Mouse (Mus musculus) embryonic fibroblast, embryonic 13.5 days (primary cell): ENCODE measurements around the gene 1700001C19Rik. TPM values are rescaled to one million over a fixed set of nuclear protein-coding genes. Genes with fewer than 3 reads are reported as not detected.
A peak's percentile ranks its signal among the peaks of the same experiment; 100 is the strongest.

ENCODE experiments used
- H3K27ac ChIP-seq: 2 replicates; pipeline ENCODE4 v1.5.1; 2012; ENCODE audit warnings: low read length, control low read depth, inconsistent platforms; ENCODE audit not compliant: insufficient read depth
- H3K4me1 ChIP-seq: 2 replicates; pipeline ENCODE4 v1.6.1; 2011; ENCODE audit warnings: low read length; ENCODE audit not compliant: control insufficient read depth, insufficient read depth
- H3K4me3 ChIP-seq: 2 replicates; pipeline ENCODE4 v1.5.1; 2011; ENCODE audit warnings: mild to moderate bottlenecking, control low read depth, low read length; ENCODE audit not compliant: insufficient read depth
- CTCF ChIP-seq: IDR thresholded peaks from 2 replicates; pipeline ENCODE4 v1.5.1; 2011; ENCODE audit warnings: mild to moderate bottlenecking, control low read depth, low read length, moderate library complexity, borderline replicate concordance; ENCODE audit not compliant: insufficient read depth
- POLR2A ChIP-seq: IDR thresholded peaks from 2 replicates; pipeline ENCODE4 v1.6.1; 2011; ENCODE audit warnings: low read depth, mild to moderate bottlenecking, control low read depth, low read length, moderate library complexity
- polyA plus RNA-seq: library from polyadenylated mRNA; stranded (reverse); fragments of >200 nt; gene quantifications from 2 replicates; pipeline ENCODE4 v1.2.4, GENCODE M21; 2011; ENCODE audit warnings: low read depth; ENCODE audit not compliant: missing spikeins, insufficient read length

The 1700001C19Rik gene
- polyA plus RNA-seq, 1 experiment = not detected

DNA sequence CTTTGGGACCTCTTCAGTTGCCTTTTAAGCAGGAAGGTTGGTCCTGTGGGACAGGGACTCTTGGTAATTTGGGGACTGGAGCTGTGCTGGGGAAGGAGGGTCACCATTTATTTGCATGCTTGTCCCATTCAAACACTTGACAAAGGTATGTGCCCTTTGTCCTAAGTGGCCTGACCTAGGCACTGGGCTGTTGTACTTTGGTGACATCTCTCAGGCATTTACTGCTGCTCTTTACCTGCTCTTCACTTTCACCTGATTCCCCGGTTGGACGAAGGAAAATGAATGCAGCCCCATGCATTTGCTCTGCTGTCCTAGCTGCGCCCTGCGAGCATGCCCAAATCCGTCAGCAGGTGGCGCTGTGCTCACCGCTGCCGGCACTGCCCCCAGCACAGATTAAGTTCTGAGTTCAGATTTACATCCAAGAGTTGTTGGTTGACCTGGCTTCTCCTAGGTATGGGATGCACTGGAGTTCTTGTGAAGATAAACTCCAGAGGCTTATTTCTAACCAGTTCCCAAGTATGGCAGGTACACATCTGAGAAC is 36.3 kb upstream of the 1700001C19Rik start:
- Histone ChIP-seq H3K4me1 (peaks cover 5% of the 10 kb centered on the region; the same call in 1 of the 2 replicates), H3K27ac (no peak overlapping the region), H3K4me3 (no peak overlapping the region)
- TF ChIP-seq CTCF = peak; percentile 93
- TF ChIP-seq POLR2A = no peak

DNA sequence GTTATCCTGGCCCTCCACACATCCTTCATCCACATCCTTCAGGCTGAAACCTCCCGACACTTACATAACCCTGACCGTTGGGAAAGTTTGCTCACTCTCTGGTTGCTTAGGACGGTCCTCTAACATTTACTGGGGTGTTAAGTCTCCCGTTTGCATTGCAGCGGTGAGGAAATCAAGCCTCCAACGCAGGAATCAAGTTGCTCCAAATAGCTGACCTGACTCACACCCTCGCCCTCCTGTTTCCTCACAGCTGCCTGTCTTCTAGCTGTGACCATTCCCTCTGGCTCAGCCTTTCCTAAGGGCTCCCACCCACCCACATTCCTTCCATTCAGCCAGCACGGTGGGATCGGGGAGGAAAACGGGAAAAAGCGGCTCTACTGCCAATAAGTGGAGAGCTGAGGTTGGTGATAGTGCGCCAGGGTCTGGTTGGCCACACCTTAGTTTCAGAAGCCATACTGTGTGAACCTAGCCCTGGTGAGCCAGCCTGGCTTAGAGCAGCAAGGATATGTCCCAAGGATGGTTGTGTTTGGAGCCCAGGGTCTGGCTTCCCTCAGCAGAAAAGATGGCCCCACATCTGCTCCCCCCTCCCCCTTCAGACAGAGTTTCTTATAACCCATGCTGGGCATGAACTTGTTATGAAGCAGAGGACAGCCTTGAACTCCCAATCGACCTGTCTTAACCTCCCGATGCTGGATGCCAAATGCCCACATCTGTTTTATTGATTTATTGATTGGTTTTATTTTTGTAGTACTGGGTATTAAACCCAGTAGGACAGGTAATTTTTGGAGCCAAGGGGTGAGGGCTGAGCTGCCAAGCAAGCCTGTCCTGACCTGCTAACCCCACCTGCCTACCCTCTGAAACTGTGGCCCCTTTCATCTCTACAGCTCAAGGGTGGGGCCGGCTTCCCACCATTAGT is 35.5 kb upstream of the 1700001C19Rik start:
- Histone ChIP-seq H3K27ac (no peak overlapping the region), H3K4me3 (no peak overlapping the region), H3K4me1 (peaks cover 5% of the 10 kb centered on the region; the same call in 1 of the 2 replicates)
- no peak for TF ChIP-seq CTCF
- no peak for TF ChIP-seq POLR2A

DNA sequence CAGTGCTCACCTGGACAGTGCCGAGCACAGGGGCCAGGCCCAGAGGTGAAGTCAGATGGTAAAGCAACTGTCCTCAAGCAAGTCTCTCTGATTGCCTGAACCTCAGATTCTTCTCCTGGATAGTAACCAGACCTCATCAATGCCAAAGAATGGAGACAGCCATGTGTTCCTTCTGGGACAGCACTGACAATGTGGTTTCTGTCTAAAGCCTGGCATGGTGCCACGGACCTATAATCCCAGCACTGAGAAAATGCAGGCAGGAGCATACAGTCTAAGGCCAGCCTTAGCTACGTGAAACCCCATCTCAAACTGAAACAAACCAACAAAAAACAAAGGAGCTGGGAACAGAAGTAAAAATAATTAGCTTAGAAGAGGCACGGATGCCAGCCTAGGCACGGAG is 33.5 kb upstream of the 1700001C19Rik start:
- Histone ChIP-seq H3K4me1 (peaks cover 5% of the 10 kb centered on the region; the same call in 1 of the 2 replicates), H3K27ac (no peak overlapping the region), H3K4me3 (no peak overlapping the region)
- TF ChIP-seq POLR2A = no peak
- TF ChIP-seq CTCF = no peak

DNA sequence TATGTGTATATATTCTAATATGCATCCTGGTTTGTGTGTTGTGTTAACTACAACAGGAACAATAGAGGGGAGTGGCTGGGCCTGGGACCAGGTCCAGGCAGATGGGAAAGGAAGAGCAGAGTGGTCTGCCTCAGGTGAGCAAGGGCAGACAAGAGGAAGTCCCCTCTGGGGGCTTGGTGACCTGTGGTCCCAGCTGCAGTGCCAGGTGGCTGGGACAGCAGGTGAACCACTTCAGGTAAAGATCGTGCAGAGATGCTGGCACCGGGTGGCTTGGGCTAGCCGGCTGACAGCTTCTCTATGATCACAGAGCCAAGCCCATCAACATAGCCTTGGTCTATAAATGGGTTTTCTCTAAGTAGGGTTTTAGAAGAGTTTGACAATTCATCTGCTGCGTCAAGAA is 32.9 kb upstream of the 1700001C19Rik start:
- H3K4me1 ChIP-seq = peaks cover 5% of the 10 kb centered on the region; the same call in 1 of the 2 replicates
- no peak overlapping the region for H3K4me3 ChIP-seq
- TF ChIP-seq POLR2A (no peak), CTCF (no peak)
- H3K27ac ChIP-seq = no peak overlapping the region

DNA sequence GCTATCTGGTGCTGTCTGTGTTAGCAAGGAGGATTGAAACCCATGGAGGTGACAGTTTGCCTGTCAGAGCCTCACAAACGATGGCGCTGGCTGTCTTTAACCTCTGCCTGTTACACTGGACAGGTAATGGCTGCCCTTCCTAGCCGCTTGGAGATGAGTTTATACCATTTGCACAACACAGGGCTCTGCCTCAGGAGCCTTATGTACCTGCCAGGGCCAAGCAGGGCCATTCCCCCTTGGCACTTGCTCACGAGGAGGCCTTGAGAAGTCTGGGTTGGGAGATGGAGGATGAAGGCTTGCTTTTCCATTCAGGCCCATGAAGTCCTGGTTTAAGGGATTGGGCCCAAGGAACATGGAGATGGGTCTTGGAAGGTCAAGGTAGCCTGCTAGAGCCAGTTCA is 32.5 kb upstream of the 1700001C19Rik start:
- TF ChIP-seq POLR2A = no peak
- TF ChIP-seq CTCF = no peak
- H3K4me3 ChIP-seq = no peak overlapping the region
- H3K27ac ChIP-seq = no peak overlapping the region
- peaks cover 5% of the 10 kb centered on the region; the same call in 1 of the 2 replicates for H3K4me1 ChIP-seq

DNA sequence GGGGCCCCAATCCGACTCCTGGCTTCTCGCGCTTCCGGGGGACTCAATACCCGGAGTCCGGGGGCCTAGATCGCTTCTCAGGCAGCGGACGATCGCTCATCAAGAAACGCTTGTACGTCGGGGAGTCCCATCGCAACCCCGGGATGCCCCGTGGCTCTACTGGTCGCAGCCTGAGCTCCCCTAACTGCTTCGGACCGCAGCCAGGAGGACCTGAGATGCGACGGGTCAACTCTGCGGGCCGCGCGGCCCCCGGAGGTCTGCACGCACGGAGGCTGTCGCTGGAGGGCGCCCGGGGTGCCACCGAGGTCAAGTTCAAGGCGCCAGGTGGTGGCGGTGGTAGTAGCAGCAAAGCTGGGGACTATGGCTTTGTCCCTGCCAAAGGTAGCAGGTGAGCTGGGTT is 31.3 kb upstream of the 1700001C19Rik start:
- H3K4me1 ChIP-seq = peaks cover 5% of the 10 kb centered on the region; the same call in 1 of the 2 replicates
- TF ChIP-seq CTCF (no peak), POLR2A (no peak)
- no peak overlapping the region for H3K27ac ChIP-seq

DNA sequence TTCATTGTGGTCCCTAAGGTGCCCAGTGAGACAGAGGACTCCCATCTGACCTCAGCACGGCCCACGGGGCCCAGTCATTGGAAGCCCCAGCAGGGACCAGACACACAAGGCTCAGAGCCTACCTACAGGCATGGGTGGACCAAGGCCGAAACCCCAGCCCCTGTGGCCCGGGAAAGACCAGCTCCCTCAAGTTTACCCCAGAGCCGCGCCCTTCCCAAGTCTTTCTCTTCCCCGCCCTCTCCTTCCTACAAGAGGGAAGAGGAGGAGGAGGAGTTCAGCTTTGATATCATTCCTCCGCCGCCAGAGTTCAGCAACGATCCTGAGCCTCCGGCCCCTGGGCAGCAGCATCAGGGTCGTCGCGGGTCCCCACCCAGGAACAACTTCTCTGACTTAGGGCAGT is 30.9 kb upstream of the 1700001C19Rik start:
- H3K4me1 ChIP-seq = peaks cover 5% of the 10 kb centered on the region; the same call in 1 of the 2 replicates
- TF ChIP-seq POLR2A (no peak), CTCF (no peak)
- H3K27ac ChIP-seq = no peak overlapping the region
- no peak overlapping the region for H3K4me3 ChIP-seq

More for the DNA sequence above, 31.3 kb upstream of the 1700001C19Rik start:
- no peak overlapping the region for H3K4me3 ChIP-seq

DNA sequence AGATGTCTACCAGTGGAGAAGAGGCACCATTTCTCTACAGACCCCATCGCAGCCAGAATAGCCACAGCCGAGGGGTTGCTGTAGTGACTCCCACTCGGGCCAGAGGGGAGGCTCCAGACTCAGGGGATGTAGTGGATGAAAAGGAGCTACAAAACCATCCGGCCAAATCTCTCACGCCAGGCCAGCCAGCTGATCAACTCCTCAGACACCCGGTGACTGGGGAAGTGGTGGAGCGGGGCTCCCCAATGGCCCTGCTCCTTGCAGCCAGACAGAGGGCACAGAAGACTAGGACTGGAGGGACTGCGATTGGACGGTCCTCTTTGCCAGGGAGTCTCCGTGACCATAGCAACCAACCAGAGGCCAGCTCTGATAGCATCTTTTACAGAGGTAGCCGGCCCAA is 30.5 kb upstream of the 1700001C19Rik start:
- Histone ChIP-seq H3K27ac (no peak overlapping the region), H3K4me1 (peaks cover 4% of the 10 kb centered on the region; the same call in 1 of the 2 replicates), H3K4me3 (no peak overlapping the region)
- TF ChIP-seq CTCF = no peak
- no peak for TF ChIP-seq POLR2A

DNA sequence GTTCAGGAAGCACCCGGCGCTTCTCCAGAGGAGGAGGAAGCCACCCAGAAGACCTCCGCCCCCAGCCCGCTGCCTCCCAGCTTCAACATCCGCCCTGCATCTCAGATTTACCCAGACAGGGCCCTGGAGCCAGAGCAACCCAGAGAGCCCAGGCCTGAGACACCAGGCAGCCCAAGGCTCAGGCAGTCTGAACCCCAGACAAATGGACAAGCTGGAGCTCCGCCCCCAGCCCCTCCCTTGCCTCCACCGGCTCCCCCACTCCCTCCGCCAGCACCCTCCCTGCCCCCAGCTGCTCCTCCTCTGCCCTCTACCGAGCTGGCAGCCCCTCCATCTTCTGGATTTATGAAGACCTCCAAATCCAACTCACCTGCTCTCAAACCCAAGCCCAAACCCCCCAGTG is 29.1 kb upstream of the 1700001C19Rik start:
- H3K4me3 ChIP-seq = no peak overlapping the region
- TF ChIP-seq POLR2A (no peak), CTCF (no peak)
- no peak overlapping the region for H3K27ac ChIP-seq
- no peaks in the 10 kb centered on the region for H3K4me1 ChIP-seq

DNA sequence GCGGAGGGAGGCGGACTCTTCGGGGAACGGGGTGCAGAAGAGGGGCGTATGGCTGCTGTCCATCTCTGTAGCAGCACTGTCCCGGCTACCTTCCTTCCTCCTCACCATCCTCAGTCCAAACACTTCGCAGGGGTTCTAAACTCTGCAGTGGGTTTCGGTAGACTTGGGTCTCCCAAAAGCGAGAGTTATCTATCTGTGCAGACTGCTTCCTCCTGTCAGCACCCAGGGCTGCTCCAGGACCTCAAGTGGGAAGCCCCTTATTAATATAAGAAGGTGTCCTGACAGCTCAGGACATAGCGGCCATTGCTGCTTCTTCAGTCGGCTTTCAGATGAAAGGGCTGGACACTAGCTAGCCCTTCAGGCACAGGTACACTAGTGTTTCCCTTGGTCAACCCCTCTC is 27.8 kb upstream of the 1700001C19Rik start:
- H3K27ac ChIP-seq = no peak overlapping the region
- H3K4me1 ChIP-seq = no peaks in the 10 kb centered on the region
- TF ChIP-seq CTCF (no peak), POLR2A (no peak)
- no peak overlapping the region for H3K4me3 ChIP-seq
